Mouse (Mus musculus) layer of hippocampus, adult 18-20 months (tissue): Measurements from ENCODE around the gene Eif2b3. TPM values are rescaled to one million over a fixed set of nuclear protein-coding genes. Genes with fewer than 3 reads are reported as not detected.

Experiments used
- DNase-seq, 2 experiments: peaks; one replicate each; pipeline ENCODE4 v3.0.0; 2022; ENCODE audit warnings: low spot score in 2 of 2
- total RNA-seq, 2 experiments: library from RNA; stranded (reverse); gene quantifications; 2 replicates each; pipeline ENCODE4 v1.2.3; 2021

The Eif2b3 gene
- total RNA-seq, 2 experiments from 2014 or later, result 15.8 to 17.8 TPM

- no peak for DNase-seq
These were observed 75.6 kb downstream of the Eif2b3 start for GRCm38 (mm10) chr4:117094626-117095361.

- DNase-seq, result peak in 1 of 2 experiments; percentile 31
These were observed 76.6 kb downstream of the Eif2b3 start, which contains the start of gene Ptch2 for GRCm38 (mm10) chr4:117095551-117096452. Ptch2 (plus strand) TSS chr4:117096075.

GRCm38 (mm10) chr4:117096666-117097065 lies 77.5 kb downstream of the Eif2b3 start:
- no peak for DNase-seq

GRCm38 (mm10) chr4:117097969-117098763 lies 79.0 kb downstream of the Eif2b3 start:
- DNase-seq, result no peak

- no peak for DNase-seq
These were observed 79.5 kb downstream of the Eif2b3 start for GRCm38 (mm10) chr4:117098764-117099036.

GRCm38 (mm10) chr4:117100036-117100435 lies 80.8 kb downstream of the Eif2b3 start:
- no peak for DNase-seq

- no peak for DNase-seq
These were observed 82.0 kb downstream of the Eif2b3 start for GRCm38 (mm10) chr4:117101218-117101617.

GRCm38 (mm10) chr4:117104672-117105071 lies 85.5 kb downstream of the Eif2b3 start:
- no peak for DNase-seq

- DNase-seq, result no peak
These were observed 85.9 kb downstream of the Eif2b3 start for GRCm38 (mm10) chr4:117105127-117105526.

GRCm38 (mm10) chr4:117107813-117108523 lies 88.8 kb downstream of the Eif2b3 start:
- DNase-seq, result no peak

GRCm38 (mm10) chr4:117108524-117108849 lies 89.3 kb downstream of the Eif2b3 start:
- DNase-seq, result no peak

GRCm38 (mm10) chr4:117109330-117109729 lies 90.1 kb downstream of the Eif2b3 start:
- DNase-seq, result no peak

- no peak for DNase-seq
These were observed 91.0 kb downstream of the Eif2b3 start for GRCm38 (mm10) chr4:117110249-117110648.

- DNase-seq, result no peak
These were observed 91.8 kb downstream of the Eif2b3 start for GRCm38 (mm10) chr4:117110985-117111384.

GRCm38 (mm10) chr4:117113237-117113636 lies 94.0 kb downstream of the Eif2b3 start:
- no peak for DNase-seq

GRCm38 (mm10) chr4:117115592-117115991 lies 96.4 kb downstream of the Eif2b3 start:
- DNase-seq, result no peak

- DNase-seq, result no peak
These were observed 98.7 kb downstream of the Eif2b3 start for GRCm38 (mm10) chr4:117117931-117118330.

- DNase-seq, result no peak
These were observed 100.4 kb downstream of the Eif2b3 start for GRCm38 (mm10) chr4:117119636-117120035.

- DNase-seq, result no peak
These were observed 100.8 kb downstream of the Eif2b3 start for GRCm38 (mm10) chr4:117120052-117120444.

- DNase-seq, result peak; percentile 94 to 97
These were observed 101.5 kb downstream of the Eif2b3 start for GRCm38 (mm10) chr4:117120445-117121414.
